Comparison of ENCODE assay signal across 12 mouse cellular contexts in genomic region chr19:45297812-45298211, GRCm38 (mm10).
DNase-seq lines count a peak whose midpoint lies in the region; ATAC-seq and TF ChIP-seq lines count a peak whose summit lies in the region.
"Had no signal": no experiment of that assay in that cellular context is flagged by ENCODE, and none has a peak within 500 bp of the region (broad histone marks: within the 10 kb centered on the region; RNA-seq: fewer than 3 reads in every experiment).

No protein-coding gene starts in this region.

- 34% methylated on average over 3 of the region's 3 CpGs for WGBS in embryonic facial prominence, embryonic 11.5 days
- whole genome bisulfite sequencing in embryonic facial prominence, embryonic 10.5 days, result 31% methylated on average over 3 of the region's 3 CpGs
- WGBS in liver, embryonic 14.5 days (ENCODE audit: insufficient replicate concordance), result 10% methylated on average over 3 of the region's 3 CpGs

- H3K27me3 ChIP-seq in embryonic facial prominence, embryonic 11.5 days (ENCODE audit: control insufficient read depth, insufficient read depth, low read length), result peaks cover 22% of the 10 kb centered on the region
- H3K27me3 ChIP-seq in embryonic facial prominence, embryonic 10.5 days (replicated peaks; ENCODE audit: low read depth, poor library complexity, severe bottlenecking), result peaks cover 99% of the 10 kb centered on the region
- peaks cover 72% of the 10 kb centered on the region for H3K27me3 ChIP-seq in liver, embryonic 14.5 days (ENCODE audit: control insufficient read depth, insufficient read depth, low read length)
- no peaks in the 10 kb centered on the region; a peak in 1 of 4 replicates for H3K27me3 ChIP-seq in MEL (ENCODE audit: control insufficient read depth in 1 of 2, insufficient read depth in 2 of 2, low read length in 2 of 2)

- no peak overlapping the region for H3K4me3 ChIP-seq in embryonic facial prominence, embryonic 11.5 days (ENCODE audit: low read depth, low read length)
- no peak overlapping the region for H3K4me3 ChIP-seq in embryonic facial prominence, embryonic 10.5 days
- no peak overlapping the region for H3K4me3 ChIP-seq in liver, embryonic 14.5 days (ENCODE audit: insufficient read depth in 1 of 2, low read depth in 2 of 2, low read length in 2 of 2)
- no peak overlapping the region for H3K4me3 ChIP-seq in MEL (ENCODE audit: control insufficient read depth in 1 of 2, insufficient read depth in 1 of 2, low read depth in 2 of 2, low read length in 2 of 2)
- H3K4me3 ChIP-seq: erythroblast, embryonic 14.5 days; limb, embryonic 15.5 days had no signal

- peak; percentile 56 for TF ChIP-seq CTCF in liver, embryonic 14.5 days (IDR thresholded peaks at IDR 0.05; ENCODE audit: low read depth)
- peak; percentile 72 to 77 (median 73) for TF ChIP-seq CTCF in MEL (IDR thresholded peaks at IDR 0.05 in 2 of 3, conservative IDR thresholded peaks at IDR 0.05 in 1 of 3; ENCODE audit: control insufficient read depth in 1 of 3, insufficient read depth in 1 of 3, low read depth in 2 of 3, low read length in 3 of 3, poor library complexity in 1 of 3, severe bottlenecking in 1 of 3)

- H3K9ac ChIP-seq in embryonic facial prominence, embryonic 11.5 days (replicated peaks; ENCODE audit: low read length), result no peak overlapping the region
- H3K9ac ChIP-seq in liver, embryonic 14.5 days (replicated peaks), result no peak overlapping the region
- H3K9ac ChIP-seq in MEL (ENCODE audit: control insufficient read depth, low read depth, low read length, poor library complexity, severe bottlenecking), result no peak overlapping the region
- H3K9ac ChIP-seq: limb, embryonic 15.5 days had no signal

- H3K36me3 ChIP-seq in embryonic facial prominence, embryonic 11.5 days (replicated peaks; ENCODE audit: control insufficient read depth, insufficient read depth, low read depth, low read length), result no peaks in the 10 kb centered on the region
- H3K36me3 ChIP-seq in embryonic facial prominence, embryonic 10.5 days (replicated peaks), result no peaks in the 10 kb centered on the region
- no peaks in the 10 kb centered on the region for H3K36me3 ChIP-seq in liver, embryonic 14.5 days (replicated peaks; ENCODE audit: control insufficient read depth, insufficient read depth, low read depth)
- H3K36me3 ChIP-seq in MEL (ENCODE audit: control insufficient read depth in 1 of 2, insufficient read depth in 2 of 2, low read length in 2 of 2), result peaks cover 0 to 6% of the 10 kb centered on the region in 2 experiments; a peak in 2 of 4 replicates
- H3K36me3 ChIP-seq: limb, embryonic 15.5 days had no signal

- TF ChIP-seq RAD21 in MEL (IDR thresholded peaks at IDR 0.05; ENCODE audit: low read depth, low read length), result peak; percentile 49

- TF ChIP-seq EP300 in liver, embryonic 14.5 days (IDR thresholded peaks at IDR 0.05; ENCODE audit: low read depth), result no peak
- no peak for TF ChIP-seq EP300 in MEL (IDR thresholded peaks at IDR 0.05; ENCODE audit: low read depth in 1 of 2, low read length in 2 of 2)

- no peaks in the 10 kb centered on the region; the same call in 1 of the 2 replicates for H3K79me2 ChIP-seq in MEL (ENCODE audit: control insufficient read depth, insufficient read depth, low read length, poor library complexity)

- no peak for TF ChIP-seq POLR2A in MEL (IDR thresholded peaks at IDR 0.05; ENCODE audit: control insufficient read depth in 1 of 2, insufficient read depth in 1 of 2, low read depth in 1 of 2, low read length in 2 of 2, poor library complexity in 1 of 2)

- H3K4me2 ChIP-seq in embryonic facial prominence, embryonic 11.5 days (ENCODE audit: low read depth, low read length), result no peak overlapping the region
- H3K4me2 ChIP-seq in liver, embryonic 14.5 days (ENCODE audit: low read depth), result no peak overlapping the region
- H3K4me2 ChIP-seq: limb, embryonic 15.5 days had no signal

- no peak for ATAC-seq in embryonic facial prominence, embryonic 11.5 days (replicated peaks; ENCODE audit: insufficient number of reproducible peaks, low FRiP score, low TSS enrichment, low read depth)
- no peak for ATAC-seq in liver, embryonic 14.5 days (ENCODE audit: insufficient read depth)
- 0 out of 2 replicates have a peak, but pooled peaks have one; percentile 29 for ATAC-seq in megakaryocyte progenitor cell, adult 5-6 weeks (replicated peaks; ENCODE audit: poor library complexity)

- no peak overlapping the region for H3K27ac ChIP-seq in embryonic facial prominence, embryonic 11.5 days (replicated peaks; ENCODE audit: low read depth, low read length)
- no peak overlapping the region for H3K27ac ChIP-seq in embryonic facial prominence, embryonic 10.5 days (replicated peaks)
- no peak overlapping the region for H3K27ac ChIP-seq in liver, embryonic 14.5 days
- H3K27ac ChIP-seq in MEL (ENCODE audit: control insufficient read depth, low read depth, low read length), result no peak overlapping the region
- H3K27ac ChIP-seq: limb, embryonic 15.5 days had no signal

- DNase-seq in embryonic facial prominence, embryonic 11.5 days (ENCODE audit: low spot score), result peak; percentile 69
- no peak for DNase-seq in embryonic facial prominence, embryonic 10.5 days (ENCODE audit: low spot score)
- DNase-seq in liver, embryonic 14.5 days (ENCODE audit: low read depth in 3 of 3, low spot score in 3 of 3), result no peak
- DNase-seq in liver, result no peak
- peak; percentile 65 for DNase-seq in MEL (ENCODE audit: low read depth, low spot score)
- no peak for DNase-seq in cerebellum, adult 11 months
- no peak for DNase-seq in kidney, adult 9 months
- DNase-seq: heart, adult 11 months; kidney, adult 11 months had no signal

- H3K4me1 ChIP-seq in embryonic facial prominence, embryonic 11.5 days (ENCODE audit: control insufficient read depth, insufficient read depth, low read length), result peaks cover 15% of the 10 kb centered on the region
- peaks cover 66% of the 10 kb centered on the region for H3K4me1 ChIP-seq in embryonic facial prominence, embryonic 10.5 days
- H3K4me1 ChIP-seq in liver, embryonic 14.5 days (replicated peaks; ENCODE audit: control insufficient read depth in 2 of 2, insufficient read depth in 2 of 2, low read length in 1 of 2), result no peaks in the 10 kb centered on the region
- H3K4me1 ChIP-seq in MEL (ENCODE audit: control insufficient read depth in 1 of 2, insufficient read depth in 2 of 2, low read length in 2 of 2), result peaks cover 0 to 16% of the 10 kb centered on the region in 2 experiments; a peak in 3 of 4 replicates

- H3K9me3 ChIP-seq in embryonic facial prominence, embryonic 11.5 days (replicated peaks; ENCODE audit: control insufficient read depth, low read length), result no peaks in the 10 kb centered on the region
- no peaks in the 10 kb centered on the region for H3K9me3 ChIP-seq in embryonic facial prominence, embryonic 10.5 days
- H3K9me3 ChIP-seq in liver, embryonic 14.5 days (ENCODE audit: control insufficient read depth, low read length), result no peaks in the 10 kb centered on the region
- no peaks in the 10 kb centered on the region for H3K9me3 ChIP-seq in MEL (replicated peaks; ENCODE audit: insufficient read depth, low read length)
- H3K9me3 ChIP-seq: limb, embryonic 15.5 days had no signal

TF ChIP-seq in MEL, 35 proteins besides CTCF, POLR2A, EP300 and RAD21:
- TF ChIP-seq JUND (IDR thresholded peaks at IDR 0.05; ENCODE audit: low read depth, low read length) (no peak), ZC3H11A (IDR thresholded peaks at IDR 0.05; ENCODE audit: low read depth, low read length) (peak; percentile 38), ELF1 (IDR thresholded peaks at IDR 0.05; ENCODE audit: low read depth, low read length) (no peak), USF2 (IDR thresholded peaks at IDR 0.05; ENCODE audit: borderline replicate concordance in 1 of 2, insufficient read depth in 1 of 2, low read depth in 1 of 2, low read length in 2 of 2) (no peak), SMC3 (IDR thresholded peaks at IDR 0.05; ENCODE audit: low read depth, low read length) (peak; percentile 84), RCOR1 (IDR thresholded peaks at IDR 0.05; ENCODE audit: low read depth, low read length) (no peak), MAX (IDR thresholded peaks at IDR 0.05; ENCODE audit: low read length) (no peak), MYB (IDR thresholded peaks at IDR 0.05; ENCODE audit: low read depth, low read length) (no peak)

Comparison
In these comparisons a context has a peak if more than half of its experiments do, and no peak if none do; other contexts are left out.
1. DNase-seq: peak in embryonic facial prominence, embryonic 11.5 days (single experiment) and MEL (single experiment); none in embryonic facial prominence, embryonic 10.5 days (single experiment), liver, embryonic 14.5 days (0 of 3), liver (single experiment), cerebellum, adult 11 months (single experiment) and kidney, adult 9 months (single experiment).